Mouse (Mus musculus): ENCODE data around the gene Dgke.
"Not testable (repeated sequence)": the region's sequence is repeated elsewhere in the genome, so short reads cannot be mapped to it uniquely, and the experiment has no call there.

The Dgke gene

GRCm38 (mm10) chr11:89066750-89067149 is at the start of gene Dgke:
Dgke (minus strand) TSS chr11:89066850.
- DNase-seq (ENCODE audit: low read depth, low spot score): no peak

- no peak for DNase-seq (ENCODE audit: low read depth, low spot score)
Measured at GRCm38 (mm10) chr11:89107180-89107807, 40.6 kb upstream of the Dgke start.

GRCm38 (mm10) chr11:89105823-89106222 is 39.2 kb upstream of the Dgke start:
- DNase-seq (ENCODE audit: low read depth, low spot score): peak; percentile 90

GRCm38 (mm10) chr11:89105211-89105610 is 38.6 kb upstream of the Dgke start:
- DNase-seq (ENCODE audit: low read depth, low spot score): no peak

GRCm38 (mm10) chr11:89103166-89103565 is 36.5 kb upstream of the Dgke start:
- DNase-seq (ENCODE audit: low read depth, low spot score): no peak

- DNase-seq (ENCODE audit: low read depth, low spot score): no peak
Measured at GRCm38 (mm10) chr11:89100826-89101321, 34.2 kb upstream of the Dgke start.

GRCm38 (mm10) chr11:89100403-89100802 is 33.8 kb upstream of the Dgke start:
- peak; percentile 90 for DNase-seq (ENCODE audit: low read depth, low spot score)

- no peak for DNase-seq (ENCODE audit: low read depth, low spot score)
Measured at GRCm38 (mm10) chr11:89098930-89099329, 32.3 kb upstream of the Dgke start.

GRCm38 (mm10) chr11:89098083-89098835 is 31.6 kb upstream of the Dgke start:
- DNase-seq (ENCODE audit: low read depth, low spot score): no peak

GRCm38 (mm10) chr11:89097292-89097691 is 30.6 kb upstream of the Dgke start:
- DNase-seq (ENCODE audit: low read depth, low spot score): not testable (repeated sequence)

GRCm38 (mm10) chr11:89095306-89095705 is 28.7 kb upstream of the Dgke start:
- DNase-seq (ENCODE audit: low read depth, low spot score): no peak

- DNase-seq (ENCODE audit: low read depth, low spot score): peak; percentile 86
Measured at GRCm38 (mm10) chr11:89092714-89093113, 26.1 kb upstream of the Dgke start.

- DNase-seq (ENCODE audit: low read depth, low spot score): not testable (repeated sequence)
Measured at GRCm38 (mm10) chr11:89090359-89090758, 23.7 kb upstream of the Dgke start.

- peak; percentile 51 for DNase-seq (ENCODE audit: low read depth, low spot score)
Measured at GRCm38 (mm10) chr11:89088754-89089153, 22.1 kb upstream of the Dgke start.

GRCm38 (mm10) chr11:89086208-89086809 is 19.7 kb upstream of the Dgke start:
- peak; percentile 84 for DNase-seq (ENCODE audit: low read depth, low spot score)

GRCm38 (mm10) chr11:89084601-89085000 is 18.0 kb upstream of the Dgke start:
- DNase-seq (ENCODE audit: low read depth, low spot score): peak; percentile 82

GRCm38 (mm10) chr11:89082691-89083090 is 16.0 kb upstream of the Dgke start:
- DNase-seq (ENCODE audit: low read depth, low spot score): not testable (repeated sequence)

GRCm38 (mm10) chr11:89081906-89082305 is 15.3 kb upstream of the Dgke start:
- not testable (repeated sequence) for DNase-seq (ENCODE audit: low read depth, low spot score)

GRCm38 (mm10) chr11:89078996-89079680 is 12.5 kb upstream of the Dgke start:
- peak; percentile 93 for DNase-seq (ENCODE audit: low read depth, low spot score)

- DNase-seq (ENCODE audit: low read depth, low spot score): no peak
Measured at GRCm38 (mm10) chr11:89078305-89078704, 11.7 kb upstream of the Dgke start.

- peak; percentile 88 for DNase-seq (ENCODE audit: low read depth, low spot score)
Measured at GRCm38 (mm10) chr11:89077601-89078000, 11.0 kb upstream of the Dgke start.

- peak; percentile 70 for DNase-seq (ENCODE audit: low read depth, low spot score)
Measured at GRCm38 (mm10) chr11:89076370-89076821, 9.7 kb upstream of the Dgke start.
